Comparison of ENCODE assay signal across 24 mouse cellular contexts in the genomic region with DNA sequence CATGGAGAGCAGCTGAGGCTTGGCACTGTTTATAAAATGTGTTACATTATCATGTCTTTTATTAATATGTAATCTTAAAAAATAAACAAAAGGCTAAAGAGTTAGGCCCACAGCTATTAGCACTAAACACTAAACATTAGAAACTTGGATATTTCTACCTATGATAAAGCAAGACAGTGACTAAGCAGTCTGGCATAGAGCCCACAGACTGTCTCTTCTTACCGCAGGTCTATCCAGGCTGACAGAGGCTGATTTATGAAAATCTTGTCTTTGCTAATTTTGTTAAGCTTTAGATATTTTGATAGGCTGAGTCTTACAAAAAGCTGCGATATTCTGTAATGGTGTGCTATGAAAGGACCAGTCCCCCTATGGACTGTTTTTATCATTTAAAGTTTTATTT. TPM values are rescaled to one million over a fixed set of nuclear protein-coding genes. Genes with fewer than 3 reads are reported as not detected.
DNase-seq lines count a peak whose midpoint lies in the region; ATAC-seq lines count a peak whose summit lies in the region.
"Had no signal": no experiment of that assay in that cellular context is flagged by ENCODE, and none has a peak within 500 bp of the region (broad histone marks: within the 10 kb centered on the region; RNA-seq: fewer than 3 reads in every experiment).

No protein-coding gene starts in this region.

- DNase-seq in heart, embryonic 10.5 days (ENCODE audit: low spot score), result peak; percentile 10
- DNase-seq in heart, postnatal 10 days, result no peak
- DNase-seq in NIH3T3 (ENCODE audit: low read depth), result peak; percentile 45
- DNase-seq in kidney, postnatal 25 days, result no peak
- DNase-seq in cerebellum, adult 9-11 months, result no peak
- no peak for DNase-seq in frontal cortex, postnatal 36 days (ENCODE audit: low spot score in 2 of 2)
- DNase-seq: adrenal gland, postnatal 14 days; cerebellum, adult 2 months; cerebellum, postnatal 14 days; gastrocnemius, postnatal 14 days; kidney, adult 18-20 months had no signal

- peak; percentile 17; the same call in 1 of the 2 replicates for ATAC-seq in megakaryocyte progenitor cell, adult 5-6 weeks (replicated peaks; ENCODE audit: poor library complexity)
- ATAC-seq: forebrain, embryonic 15.5 days; hindbrain, postnatal 0 days had no signal

- no peaks in the 10 kb centered on the region for H3K9me3 ChIP-seq in heart, embryonic 10.5 days
- H3K9me3 ChIP-seq: embryonic facial prominence, embryonic 12.5 days; forebrain, embryonic 15.5 days; heart, embryonic 13.5 days; hindbrain, embryonic 13.5 days had no signal

- no peak overlapping the region for H3K4me3 ChIP-seq in heart, embryonic 10.5 days
- H3K4me3 ChIP-seq: embryonic facial prominence, embryonic 12.5 days; forebrain, embryonic 15.5 days; heart, embryonic 13.5 days; hindbrain, embryonic 13.5 days had no signal

- H3K27me3 ChIP-seq in heart, embryonic 10.5 days (ENCODE audit: insufficient read depth, poor library complexity, severe bottlenecking), result 0 out of 2 replicates have a peak, but pooled peaks cover 4% of the 10 kb centered on the region
- H3K27me3 ChIP-seq: embryonic facial prominence, embryonic 12.5 days; forebrain, embryonic 15.5 days had no signal

- H3K36me3 ChIP-seq in heart, embryonic 10.5 days, result no peaks in the 10 kb centered on the region
- H3K36me3 ChIP-seq: embryonic facial prominence, embryonic 12.5 days; forebrain, embryonic 15.5 days; heart, embryonic 13.5 days; hindbrain, embryonic 13.5 days had no signal

- 87% methylated on average over 2 of the region's 2 CpGs for WGBS in heart, embryonic 10.5 days

- intact Hi-C loops in heart, postnatal 10 days (cut with DNase I), result no loop called here

- no peak overlapping the region for H3K27ac ChIP-seq in heart, embryonic 10.5 days
- H3K27ac ChIP-seq: embryonic facial prominence, embryonic 12.5 days; forebrain, embryonic 15.5 days; heart, embryonic 13.5 days; hindbrain, embryonic 13.5 days; hindbrain, postnatal 0 days had no signal

- H3K4me1 ChIP-seq in heart, embryonic 10.5 days, result no peaks in the 10 kb centered on the region
- H3K4me1 ChIP-seq: embryonic facial prominence, embryonic 12.5 days; forebrain, embryonic 15.5 days; heart, embryonic 13.5 days; hindbrain, embryonic 13.5 days had no signal

RNA-seq across cellular contexts. Expression of a gene that starts 11.7 kb away (rescaled TPM):
- polyA plus RNA-seq in heart, embryonic 10.5 days (2016; fragmentation: Nextera tagmentation; extraction: Ambion mirVana), result not detected in 2 replicates
- total RNA-seq in heart, postnatal 10 days (2021), result 1 to 10 TPM in 1 of 2 experiments, under 1 TPM in 1; 0.77 to 1.5 TPM
- 0.12 and 0.44 TPM in 2 replicates for total RNA-seq in megakaryocyte progenitor cell, adult 5-6 weeks (2015)
- 0.17 and 0.33 TPM in 2 replicates for total RNA-seq in megakaryocyte progenitor cell, adult 5-6 weeks (2017)
- total RNA-seq: ES-E14; heart, adult 8-10 months; hematopoietic stem cell, adult 5-6 weeks; hindbrain, postnatal 0 days had no signal
- polyA plus RNA-seq: cortical plate, adult 2 months; embryonic facial prominence, embryonic 12.5 days; forebrain, embryonic 11.5 days; forebrain, embryonic 15.5 days; heart, postnatal 0 days; hindbrain, embryonic 13.5 days; intestine, embryonic 14.5 days had no signal

RNA-seq across cellular contexts. Expression of a gene that starts 13.0 kb away (rescaled TPM):
- not detected in 2 replicates for polyA plus RNA-seq in heart, embryonic 10.5 days (2016; fragmentation: Nextera tagmentation; extraction: Ambion mirVana)
- total RNA-seq in heart, postnatal 10 days (2021), result 1 to 10 TPM; 1.2 to 1.3 TPM
- total RNA-seq in megakaryocyte progenitor cell, adult 5-6 weeks (2015), result not detected in 2 replicates
- 0.30 and 3.1 TPM in 2 replicates for total RNA-seq in megakaryocyte progenitor cell, adult 5-6 weeks (2017)
- total RNA-seq: hindbrain, postnatal 0 days had no signal
- polyA plus RNA-seq: cerebellum, adult 2 months; cortical plate, adult 2 months; embryonic facial prominence, embryonic 12.5 days; forebrain, embryonic 11.5 days; forebrain, embryonic 15.5 days; heart, postnatal 0 days; hindbrain, embryonic 13.5 days; hindbrain, postnatal 0 days had no signal

RNA-seq across cellular contexts. Expression of a gene that starts 16.2 kb away (rescaled TPM):
- not detected in 2 replicates for polyA plus RNA-seq in heart, embryonic 10.5 days (2016; fragmentation: Nextera tagmentation; extraction: Ambion mirVana)
- 1 to 10 TPM; 2.0 to 2.4 TPM for total RNA-seq in heart, postnatal 10 days (2021)
- total RNA-seq in megakaryocyte progenitor cell, adult 5-6 weeks (2015), result not detected in 2 replicates
- not detected in 2 replicates for total RNA-seq in megakaryocyte progenitor cell, adult 5-6 weeks (2017)
- total RNA-seq: gastrocnemius, postnatal 14 days; hindbrain, postnatal 0 days had no signal
- polyA plus RNA-seq: cortical plate, adult 2 months; embryonic facial prominence, embryonic 12.5 days; forebrain, embryonic 11.5 days; forebrain, embryonic 15.5 days; hindbrain, embryonic 13.5 days had no signal

RNA-seq across cellular contexts. Expression of a gene that starts 27.9 kb away (rescaled TPM):
- polyA plus RNA-seq in heart, embryonic 10.5 days (2016; fragmentation: Nextera tagmentation; extraction: Ambion mirVana), result 17.8 and 20.9 TPM in 2 replicates
- 10 to 100 TPM; 41.1 to 45.1 TPM for total RNA-seq in heart, postnatal 10 days (2021)
- 45.7 and 48.1 TPM in 2 replicates for total RNA-seq in megakaryocyte progenitor cell, adult 5-6 weeks (2015)
- total RNA-seq in megakaryocyte progenitor cell, adult 5-6 weeks (2017), result 32.4 and 44.6 TPM in 2 replicates

RNA-seq across cellular contexts. Expression of a gene that starts 46.3 kb away (rescaled TPM):
- 1.1 and 5.5 TPM in 2 replicates for polyA plus RNA-seq in heart, embryonic 10.5 days (2016; fragmentation: Nextera tagmentation; extraction: Ambion mirVana)
- total RNA-seq in heart, postnatal 10 days (2021), result 1 to 10 TPM; 1.6 to 2.2 TPM
- not detected in 2 replicates for total RNA-seq in megakaryocyte progenitor cell, adult 5-6 weeks (2015)
- not detected in 2 replicates for total RNA-seq in megakaryocyte progenitor cell, adult 5-6 weeks (2017)

Comparison
In these comparisons a context has a peak if more than half of its experiments do, and no peak if none do; other contexts are left out.
1. DNase-seq: peak in heart, embryonic 10.5 days (single experiment) and NIH3T3 (single experiment); none in heart, postnatal 10 days (0 of 2), kidney, postnatal 25 days (0 of 2), cerebellum, adult 9-11 months (single experiment) and frontal cortex, postnatal 36 days (0 of 2).